Mouse (Mus musculus) hematopoietic stem cell, adult 5-6 weeks (primary cell): Measurements from ENCODE around the gene Hipk1. TPM values are rescaled to one million over a fixed set of nuclear protein-coding genes. Genes with fewer than 3 reads are reported as not detected.
"Not testable (repeated sequence)": the region's sequence is repeated elsewhere in the genome, so short reads cannot be mapped to it uniquely, and the experiment has no call there.

Source experiments
- ATAC-seq, 2 experiments: fragments of 125-278 bp in 1 of 2; replicated peaks in 1 of 2; 2 replicates each; pipeline ENCODE4 v1.8.0; 2016 to 2017; ENCODE audit warnings: inconsistent platforms in 2 of 2, mild to moderate bottlenecking in 2 of 2, moderate number of reproducible peaks in 2 of 2, low read depth in 1 of 2, moderate TSS enrichment in 1 of 2; ENCODE audit not compliant: low FRiP score in 2 of 2, poor library complexity in 2 of 2, severe bottlenecking in 2 of 2, insufficient read depth in 1 of 2, low TSS enrichment in 1 of 2
- total RNA-seq: library from RNA; stranded (forward); fragments of 172-1452, 232-1000 nt; gene quantifications from 2 replicates; pipeline ENCODE4 v1.2.3, GENCODE M21; 2017

The Hipk1 gene
- total RNA-seq = 105 and 128 TPM in 2 replicates

DNA sequence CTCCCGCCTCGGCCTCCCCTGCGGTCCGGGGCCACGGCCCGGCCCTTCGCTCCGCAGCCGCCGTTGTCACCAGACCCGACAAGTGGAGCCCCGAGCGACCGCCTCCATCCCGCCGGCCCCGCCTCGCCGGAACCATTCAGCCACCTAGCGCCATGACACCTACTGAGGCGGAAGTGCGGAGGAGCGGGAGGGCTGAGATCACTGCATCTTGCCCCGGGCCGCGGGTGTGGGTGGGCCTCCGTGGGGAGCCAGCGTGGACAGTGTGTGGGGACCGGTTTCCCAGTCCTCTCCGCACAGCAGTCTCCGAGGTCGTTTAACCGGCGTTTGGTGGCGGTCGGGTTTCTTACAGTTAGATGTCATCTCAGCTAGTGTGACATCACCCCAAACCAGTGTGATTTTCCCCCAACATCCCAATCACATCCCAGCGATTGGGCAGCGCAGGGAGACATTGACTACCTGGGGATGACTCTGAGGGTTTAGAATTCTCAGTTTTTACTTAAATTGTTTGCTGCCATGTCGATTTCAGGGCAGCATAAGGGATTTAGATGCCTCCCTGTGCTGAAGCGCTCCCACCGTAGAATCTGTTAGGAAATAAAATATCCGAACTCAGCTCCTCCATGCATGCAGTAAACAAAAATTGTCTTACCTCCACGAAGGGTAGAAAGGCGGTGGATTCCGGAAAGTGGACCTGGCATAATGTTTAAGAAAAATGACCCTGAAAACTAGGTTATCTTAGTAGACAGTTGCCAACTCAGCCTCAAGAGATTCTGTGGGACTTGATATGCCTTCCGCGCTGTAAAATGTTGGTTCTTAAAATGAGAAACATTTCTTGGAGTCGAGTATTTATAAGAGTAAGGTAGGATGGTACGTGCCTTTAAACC lies at the start of gene Hipk1:
TSS of gene Hipk1 (minus strand) at position 334 of the 881 bp plus-strand sequence.
- peak; percentile 88 to 89 for ATAC-seq

- not testable (repeated sequence) for ATAC-seq
These were observed 49.6 kb upstream of the Hipk1 start for GRCm38 (mm10) chr3:103840946-103841345.

GRCm38 (mm10) chr3:103840195-103840594 lies 48.8 kb upstream of the Hipk1 start:
- ATAC-seq = not testable (repeated sequence)

DNA sequence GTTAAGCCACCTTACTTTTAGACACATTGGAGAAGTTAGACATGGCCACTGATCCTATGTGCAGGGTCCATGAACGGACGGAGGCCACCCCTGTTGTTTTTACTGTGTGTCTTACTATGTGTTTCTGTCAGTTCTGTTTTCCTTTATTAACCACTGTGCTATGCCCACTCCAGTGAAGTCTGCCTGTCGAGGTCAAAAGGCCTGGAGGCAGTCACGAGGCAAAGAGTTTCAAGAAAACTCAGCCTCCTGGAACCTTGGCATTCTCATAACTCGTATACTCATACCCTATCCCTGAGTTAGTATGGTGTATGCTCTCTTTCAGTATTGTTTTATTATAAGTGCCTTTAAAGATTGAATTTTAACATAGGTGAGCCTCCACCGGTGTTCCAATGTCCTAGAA lies 48.3 kb upstream of the Hipk1 start:
- ATAC-seq = no peak

- no peak for ATAC-seq
These were observed 45.1 kb upstream of the Hipk1 start for GRCm38 (mm10) chr3:103836453-103836852.

GRCm38 (mm10) chr3:103835951-103836310 lies 44.6 kb upstream of the Hipk1 start:
- no peak for ATAC-seq

DNA sequence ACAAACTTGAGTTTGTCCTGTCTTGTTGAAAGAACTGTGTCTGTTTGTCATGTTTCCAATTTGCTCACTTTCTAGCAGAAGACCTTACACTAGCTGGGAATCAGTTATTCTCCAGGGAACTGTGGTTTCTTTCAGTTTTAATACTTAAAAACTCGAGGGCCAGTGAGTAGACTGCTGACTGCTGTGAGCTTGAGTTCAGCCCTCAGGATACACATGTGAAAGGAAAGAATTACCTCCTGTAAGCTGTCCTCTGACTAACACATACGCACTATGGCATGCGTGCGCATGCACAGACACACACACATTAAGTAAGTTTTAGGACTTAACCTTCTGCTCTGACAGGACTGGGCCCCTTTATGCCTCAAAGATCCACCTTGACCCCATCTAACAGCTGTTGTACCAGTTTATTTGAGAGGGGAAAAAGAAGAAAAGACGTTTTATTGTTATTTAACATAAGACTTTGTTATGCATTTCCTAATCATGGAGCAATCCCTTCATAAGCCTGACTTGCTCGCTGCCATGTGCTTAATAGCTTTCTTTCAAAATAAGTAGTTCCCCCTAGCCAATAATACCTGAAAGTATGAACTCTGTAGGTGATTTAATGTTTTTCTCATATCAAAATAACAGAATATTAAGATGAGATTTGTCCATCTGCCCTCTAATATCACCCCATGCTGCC lies 44.0 kb upstream of the Hipk1 start:
- no peak for ATAC-seq

DNA sequence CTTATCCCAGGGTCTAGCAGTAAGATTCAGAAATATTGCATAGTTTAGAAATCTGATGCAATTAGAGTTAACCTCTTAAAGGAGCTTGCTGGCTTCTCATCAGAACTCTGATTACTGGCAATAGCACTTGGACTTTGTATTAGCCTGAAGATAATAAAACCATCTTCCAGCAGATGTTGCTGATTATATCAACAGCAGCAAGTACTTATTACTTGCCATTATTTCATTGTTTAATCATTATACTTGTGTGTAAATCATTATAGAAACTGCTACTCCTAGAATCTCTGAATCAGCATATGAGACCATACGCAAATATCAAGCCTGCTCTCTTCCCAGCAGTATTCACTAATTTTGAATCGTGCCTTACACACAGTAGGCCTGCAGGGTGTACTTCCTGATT lies 42.6 kb upstream of the Hipk1 start:
- ATAC-seq = no peak

DNA sequence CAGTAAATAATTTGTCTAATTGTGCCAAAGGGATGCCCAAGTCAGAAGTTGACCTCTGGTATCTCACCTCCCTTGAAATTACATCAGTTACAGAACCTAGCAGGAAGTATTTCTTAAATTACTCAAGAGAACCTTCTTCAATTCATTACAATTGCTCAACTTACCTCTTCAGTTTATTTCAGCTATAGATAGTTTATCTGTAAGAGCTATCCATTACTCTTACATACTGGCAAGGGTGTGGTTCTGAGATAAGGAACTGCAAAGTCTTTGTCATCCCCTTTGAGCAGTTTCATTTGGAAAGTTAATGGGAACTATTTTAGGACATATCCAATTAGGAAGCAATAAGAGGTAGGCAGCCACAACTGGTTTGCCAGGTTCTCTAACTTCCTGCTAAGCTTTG lies 41.1 kb upstream of the Hipk1 start, which contains the start of gene Bcl2l15:
TSS of gene Bcl2l15 (plus strand) at position 176 of the 400 bp plus-strand sequence.
- peak in 1 of 2 experiments; percentile 51; a peak in 1 of 4 replicates for ATAC-seq

- ATAC-seq = no peak
These were observed 39.8 kb upstream of the Hipk1 start for GRCm38 (mm10) chr3:103831146-103831545.

DNA sequence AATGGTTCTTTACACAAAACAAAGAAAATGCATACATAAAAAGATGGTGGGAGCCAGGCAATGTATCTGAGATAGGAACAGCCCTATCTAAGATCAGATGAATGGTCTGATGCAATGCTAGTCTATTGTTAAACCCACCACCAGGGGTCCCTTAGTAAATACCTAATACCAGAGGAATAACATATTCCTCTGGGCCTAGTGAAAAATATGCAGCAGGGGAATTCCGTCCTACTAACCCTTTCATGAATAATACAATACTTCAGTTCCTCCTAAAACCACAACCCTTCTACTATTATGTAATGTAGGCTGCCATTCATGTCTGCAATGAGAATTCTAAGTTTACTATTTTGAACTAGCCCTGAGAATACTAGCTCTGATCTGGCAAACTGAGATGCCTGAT lies 39.3 kb upstream of the Hipk1 start:
- ATAC-seq = not testable (repeated sequence)

- no peak for ATAC-seq
These were observed 37.7 kb upstream of the Hipk1 start for GRCm38 (mm10) chr3:103829036-103829435.

DNA sequence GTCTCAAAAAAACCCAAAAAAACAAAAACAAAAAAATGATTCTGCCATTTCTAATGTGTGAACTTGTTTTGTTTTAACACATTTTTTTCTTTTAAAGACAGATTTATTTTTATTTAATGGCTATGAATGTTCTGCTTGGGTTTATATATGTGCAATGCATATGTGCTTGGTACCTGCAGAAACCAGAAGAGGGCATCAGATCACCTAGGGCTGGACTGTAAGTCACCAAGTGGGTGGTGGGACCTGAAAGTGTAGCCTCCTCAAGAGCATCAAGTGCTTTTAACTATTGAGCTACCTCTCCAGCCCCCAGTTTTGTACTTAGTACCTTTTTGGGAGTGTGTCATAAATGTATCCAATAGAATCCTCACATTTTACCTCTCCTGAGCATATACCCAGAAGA lies 36.2 kb upstream of the Hipk1 start:
- no peak for ATAC-seq

- ATAC-seq = no peak
These were observed 19.6 kb upstream of the Hipk1 start for GRCm38 (mm10) chr3:103810967-103811366.

GRCm38 (mm10) chr3:103809799-103810150 lies 18.4 kb upstream of the Hipk1 start:
- ATAC-seq = peak; percentile 17 to 29; a peak in 2 of 4 replicates

DNA sequence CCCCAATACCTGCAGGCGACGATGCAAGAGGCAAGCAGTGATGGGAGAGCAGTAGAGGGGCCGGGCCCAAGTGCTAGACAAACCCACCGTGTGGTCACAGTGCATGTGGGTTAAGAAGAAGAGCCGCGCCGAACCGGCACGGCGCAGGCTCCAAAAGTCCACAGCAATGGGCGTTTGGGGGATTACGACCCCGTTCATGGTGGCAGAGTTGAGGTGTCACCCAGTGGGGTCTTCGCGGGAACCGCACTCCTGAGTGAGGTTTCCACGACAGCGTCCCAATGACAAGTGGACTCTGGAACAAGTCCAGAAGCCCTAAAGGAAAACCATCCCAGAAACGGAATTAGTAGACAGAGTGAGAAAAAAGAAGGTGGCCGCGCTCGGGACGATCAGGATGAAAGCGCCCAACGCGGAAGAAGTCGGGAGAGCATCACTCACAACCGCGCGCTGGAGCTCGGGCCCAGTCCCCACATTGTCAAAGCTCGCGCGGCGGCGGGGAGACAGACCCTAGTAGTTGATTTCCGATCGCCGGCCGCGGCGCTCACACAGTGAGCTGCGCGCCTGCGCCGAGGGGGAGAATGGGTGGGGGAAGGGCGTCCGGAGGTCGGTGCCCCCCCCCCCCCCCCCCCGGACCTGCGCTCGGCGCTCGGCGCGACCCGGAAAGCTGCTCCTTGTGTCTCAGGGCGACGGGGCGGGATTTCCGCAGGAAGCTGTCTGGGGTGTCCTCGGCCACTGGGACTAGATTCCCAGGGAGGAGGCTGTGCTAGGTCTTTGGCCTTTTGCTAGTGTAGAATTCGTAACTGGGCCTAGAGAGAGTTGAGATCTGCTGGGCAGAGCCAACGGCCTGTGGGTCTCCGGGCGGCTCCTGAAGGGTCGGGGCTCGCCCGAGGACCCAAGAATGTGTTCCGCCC lies 17.8 kb upstream of the Hipk1 start, which contains the start of the genes Dclre1b, Ap4b1 and Gm43064:
TSS of gene Dclre1b (minus strand) at position 554 of the 908 bp plus-strand sequence.
TSS of gene Ap4b1 (plus strand) at position 630 of the 908 bp plus-strand sequence.
TSS of gene Gm43064 (plus strand) at position 683 of the 908 bp plus-strand sequence.
- peak; percentile 85 to 89 for ATAC-seq

- no peak for ATAC-seq
These were observed 14.3 kb upstream of the Hipk1 start for GRCm38 (mm10) chr3:103805671-103806070.
